Mouse (Mus musculus): Measurements from ENCODE around the gene Cldn34b4. TPM values are rescaled to one million over a fixed set of nuclear protein-coding genes. Genes with fewer than 3 reads are reported as not detected.

Cldn34b4 gene
- polyA plus RNA-seq (2016; fragmentation: Nextera tagmentation; extraction: Ambion mirVana), result not detected in 2 replicates

DNA sequence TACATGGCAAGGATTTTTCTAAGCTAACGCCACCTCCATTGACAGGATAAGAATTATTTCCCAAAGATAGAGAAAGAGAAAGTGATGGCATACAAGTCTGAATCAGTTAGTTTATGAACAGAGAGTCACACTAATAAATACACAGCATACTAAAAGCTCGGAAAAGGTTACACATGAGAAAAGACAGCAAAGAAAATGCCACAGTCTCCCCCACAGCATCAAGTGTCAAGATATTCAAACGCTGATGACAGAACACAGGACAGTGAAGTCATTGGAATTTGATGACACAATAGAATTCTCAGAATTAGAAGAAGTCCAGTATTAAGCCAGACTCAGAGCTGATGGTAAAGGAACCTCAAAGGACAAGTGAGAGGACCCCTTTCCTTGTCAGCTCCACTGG, at the start of gene Cldn34b4:
TSS of gene Cldn34b4 (plus strand) at position 301 of the 400 bp plus-strand sequence.
- no peak within 1 kb of the TSS for H3K4me3 ChIP-seq (replicated peaks)
- no peaks in the 10 kb centered on the region for H3K36me3 ChIP-seq (replicated peaks)
- H3K27me3 ChIP-seq, result no peaks in the 10 kb centered on the region
- ATAC-seq (ENCODE audit: low FRiP score), result no peak
- no peaks in the 10 kb centered on the region for H3K4me1 ChIP-seq
- H3K9ac ChIP-seq, result no peak within 1 kb of the TSS
- H3K4me2 ChIP-seq, result no peak within 1 kb of the TSS
- 89% methylated on average over 3 of the region's 3 CpGs for WGBS
- H3K27ac ChIP-seq, result no peak within 1 kb of the TSS
- no peaks in the 10 kb centered on the region for H3K9me3 ChIP-seq

Other genes with a start within 250 kb of the Cldn34b4 start
- gene Cldn34b3, start 129.0 kb upstream of the Cldn34b4 start, polyA plus RNA-seq (2016; fragmentation: Nextera tagmentation; extraction: Ambion mirVana), result not detected in 2 replicates
- not detected in 2 replicates for gene Cldn34d, start 209.6 kb downstream of the Cldn34b4 start, polyA plus RNA-seq (2016; fragmentation: Nextera tagmentation; extraction: Ambion mirVana)